Mouse (Mus musculus) brain, adult 2 months (tissue): ENCODE measurements around the gene Sun1.

ENCODE experiments used
- DNase-seq: peaks from one replicate; pipeline ENCODE4 v3.0.0; 2011; ENCODE audit warnings: low read depth, low spot score

The Sun1 gene

DNA sequence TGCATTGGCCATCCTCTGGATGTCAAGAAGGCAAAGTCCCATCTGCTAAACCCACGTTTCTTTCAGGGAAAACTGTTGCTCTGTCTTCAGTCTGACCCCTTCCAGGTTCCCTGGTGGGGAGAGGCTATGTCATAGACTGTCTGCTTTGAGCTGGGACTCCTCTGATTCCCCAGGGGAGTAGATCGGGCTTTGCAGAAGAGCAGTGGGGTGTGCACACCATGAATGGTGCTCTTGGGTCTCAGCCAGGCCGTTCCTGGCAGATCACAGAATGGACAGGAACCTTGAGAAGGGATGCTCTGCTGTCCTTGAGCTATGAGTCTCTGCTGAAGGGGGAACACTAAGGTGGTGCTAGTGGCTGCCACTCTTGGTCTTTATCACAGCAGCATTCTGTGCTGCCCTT is 48.4 kb downstream of the Sun1 start:
- DNase-seq, result no peak

DNA sequence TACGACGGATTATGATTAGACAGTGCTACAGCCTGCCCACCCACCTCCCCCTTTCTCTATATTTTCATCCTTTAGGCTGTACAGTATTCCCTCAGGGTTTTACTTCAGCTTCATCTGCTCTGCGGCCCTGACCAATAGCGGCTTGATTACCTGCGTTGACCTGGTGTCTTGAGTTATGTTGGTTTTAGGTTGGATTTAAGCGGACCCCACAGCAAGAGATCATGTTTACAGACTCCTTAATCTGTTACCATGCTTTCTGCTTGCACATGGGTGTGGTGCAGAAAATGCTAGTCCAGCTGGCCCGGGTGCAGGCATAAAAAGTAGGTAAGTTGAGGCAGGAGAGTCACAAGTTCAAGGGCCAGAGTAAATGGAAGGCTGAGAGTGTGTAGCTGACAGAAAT is 50.8 kb downstream of the Sun1 start:
- no peak for DNase-seq

DNA sequence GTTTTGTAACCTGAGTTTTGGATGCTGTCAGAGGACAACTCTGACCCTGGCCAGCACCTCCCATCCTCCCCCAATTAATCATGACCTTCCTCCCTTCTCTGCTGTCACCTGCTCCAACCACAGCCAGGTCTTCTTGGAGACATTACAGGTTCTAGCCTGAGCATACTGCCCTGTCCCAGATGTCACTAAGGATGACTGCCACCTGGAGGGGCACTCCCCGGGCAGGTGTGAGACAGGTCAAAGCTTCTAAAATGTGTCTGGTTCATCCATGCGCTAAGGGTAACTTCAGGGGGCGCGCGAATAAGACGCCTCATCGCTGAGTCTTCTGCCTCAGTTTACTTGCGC is 51.3 kb downstream of the Sun1 start:
- DNase-seq, result no peak

DNA sequence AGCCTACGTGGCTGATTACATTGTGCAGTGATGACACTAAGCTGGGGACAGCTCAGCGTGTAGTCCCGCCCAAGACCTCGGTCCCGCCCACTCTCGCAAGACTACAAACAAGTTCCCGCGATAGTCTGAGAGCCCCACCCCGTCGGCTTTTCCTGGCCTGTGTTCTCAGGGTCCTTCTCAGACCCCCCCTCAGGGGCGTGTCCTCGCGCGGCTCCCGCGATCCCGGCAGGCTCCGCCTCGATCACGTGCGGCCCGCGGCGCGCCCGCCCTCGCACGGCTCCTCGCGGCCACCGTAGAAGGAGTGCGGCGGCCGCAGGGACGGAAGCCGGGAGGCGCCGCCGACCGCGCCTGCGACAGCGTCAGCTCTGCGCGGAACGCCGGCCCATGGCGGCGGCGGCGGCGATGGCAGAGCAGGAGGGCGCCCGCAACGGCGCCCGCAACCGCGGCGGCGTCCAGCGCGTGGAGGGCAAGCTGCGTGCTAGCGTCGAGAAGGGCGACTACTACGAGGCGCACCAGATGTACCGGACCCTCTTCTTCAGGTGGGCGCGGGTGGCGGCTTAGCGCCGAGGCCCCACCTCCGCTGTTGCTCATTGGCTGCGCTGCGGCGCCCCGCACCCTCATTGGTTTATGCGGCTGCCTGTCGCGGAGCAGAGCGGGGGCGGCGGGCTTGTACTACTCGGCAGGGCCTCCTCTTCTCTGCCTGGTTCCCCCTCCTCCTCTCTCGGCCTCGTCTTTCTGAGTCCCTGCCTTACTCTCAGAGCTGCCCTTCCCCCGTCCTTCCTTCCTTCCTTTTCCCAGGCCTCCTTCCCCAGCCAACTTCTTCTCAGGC is 51.9 kb downstream of the Sun1 start, which contains the start of gene Get4:
TSS of gene Get4 (plus strand) at position 244 of the 829 bp plus-strand sequence.
- peak; percentile 99 for DNase-seq

DNA sequence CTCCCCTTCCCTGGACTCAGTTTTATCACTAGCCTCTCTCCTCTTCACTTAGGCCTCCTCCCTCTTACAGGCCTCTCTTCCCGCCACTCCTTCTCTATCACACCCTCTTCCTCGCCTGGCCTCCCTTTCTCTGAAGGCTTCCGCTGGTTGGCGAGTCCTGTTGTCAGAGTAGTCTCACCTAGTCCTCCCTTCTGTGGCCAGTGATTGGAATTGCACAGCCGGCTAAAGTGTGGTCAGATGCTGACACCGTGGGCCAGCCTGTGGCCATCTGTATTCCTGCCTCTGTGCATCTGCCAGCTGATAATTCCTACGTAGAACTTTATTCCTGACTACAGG is 52.4 kb downstream of the Sun1 start:
- no peak for DNase-seq

DNA sequence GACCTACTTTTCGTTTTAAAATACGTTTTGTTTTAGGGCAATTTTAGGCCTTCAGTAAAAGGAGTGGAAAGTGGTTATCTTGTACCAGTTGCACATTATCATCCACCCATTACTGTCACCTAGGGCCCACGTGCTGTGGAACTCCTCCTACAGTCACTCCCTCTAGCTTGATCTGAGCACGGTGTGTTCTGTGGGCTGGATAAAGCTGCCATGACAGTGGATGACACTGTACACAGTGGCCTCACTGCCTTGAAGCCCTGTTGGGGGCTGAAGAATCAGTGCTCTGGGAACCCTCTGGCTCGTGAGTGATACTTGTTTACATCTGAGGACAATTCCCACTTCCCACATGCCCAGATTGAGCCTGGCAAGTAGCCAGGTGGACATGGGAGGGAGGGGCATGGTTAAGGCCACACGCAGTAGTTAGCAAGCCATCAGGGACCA is 52.9 kb downstream of the Sun1 start:
- peak; percentile 66 for DNase-seq

DNA sequence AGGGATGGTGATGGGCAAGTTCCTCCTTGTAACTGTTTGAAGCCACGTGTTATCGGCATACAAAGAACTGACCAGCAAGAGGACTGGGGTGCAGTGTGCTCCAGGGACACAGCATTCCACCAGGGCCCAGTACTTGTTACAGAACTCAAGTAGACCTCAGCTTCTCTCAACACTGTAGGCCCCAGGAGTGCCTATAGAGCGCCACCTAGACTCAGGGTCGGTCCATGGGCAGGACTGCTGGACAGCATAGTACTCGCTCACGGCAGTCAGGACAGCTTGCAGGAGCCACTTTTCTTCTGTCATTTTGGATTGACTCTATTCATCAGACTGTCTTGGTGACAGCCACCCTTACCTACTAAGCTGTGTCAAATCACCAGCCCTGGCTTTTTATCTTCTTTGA is 54.5 kb downstream of the Sun1 start:
- no peak for DNase-seq

DNA sequence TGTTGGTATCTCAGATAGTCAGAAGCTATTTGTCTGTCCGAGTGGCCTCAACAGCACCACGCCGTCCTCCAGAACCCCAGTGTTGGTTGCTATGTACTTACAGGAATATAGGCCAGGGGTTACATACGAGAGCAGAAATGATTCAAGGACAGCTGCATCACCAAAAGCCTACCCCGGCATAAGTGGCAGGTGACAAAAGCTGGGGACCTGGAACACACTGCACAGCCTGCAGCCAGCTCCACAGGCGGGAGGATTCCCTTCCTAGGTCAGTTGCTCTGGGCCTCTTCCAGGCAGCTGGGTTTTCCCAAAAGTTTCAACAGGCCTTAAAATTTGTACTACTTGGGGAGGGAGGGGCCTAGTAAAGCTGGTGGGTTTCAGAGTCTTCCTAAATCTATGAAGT is 55.3 kb downstream of the Sun1 start:
- DNase-seq, result no peak

DNA sequence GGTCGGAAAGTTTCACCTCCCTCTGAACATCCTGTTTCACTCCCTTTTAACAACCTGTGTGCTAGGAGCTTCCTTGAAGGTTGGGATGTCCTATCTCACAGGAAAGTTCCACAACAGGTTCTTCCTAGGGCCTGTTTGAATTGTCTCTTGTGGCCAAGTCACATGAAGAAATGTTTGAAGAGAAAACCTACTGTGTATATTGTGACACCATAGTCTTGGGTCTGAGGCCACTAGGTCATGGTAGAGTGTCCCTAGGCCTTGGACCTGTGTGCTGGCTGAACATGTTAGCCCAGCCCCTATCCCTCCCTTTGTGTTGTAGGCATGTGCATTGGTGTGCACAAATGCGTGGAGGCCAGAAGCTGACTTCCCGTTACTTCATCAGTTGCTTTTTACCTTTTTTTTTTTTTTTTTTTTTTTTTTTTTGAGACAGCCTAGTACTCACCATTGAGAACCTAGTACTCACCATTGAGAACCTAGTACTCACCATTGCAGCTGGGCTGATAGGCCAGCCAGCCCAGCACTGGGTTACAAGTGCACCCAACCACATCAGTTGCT is 55.9 kb downstream of the Sun1 start:
- no peak for DNase-seq

DNA sequence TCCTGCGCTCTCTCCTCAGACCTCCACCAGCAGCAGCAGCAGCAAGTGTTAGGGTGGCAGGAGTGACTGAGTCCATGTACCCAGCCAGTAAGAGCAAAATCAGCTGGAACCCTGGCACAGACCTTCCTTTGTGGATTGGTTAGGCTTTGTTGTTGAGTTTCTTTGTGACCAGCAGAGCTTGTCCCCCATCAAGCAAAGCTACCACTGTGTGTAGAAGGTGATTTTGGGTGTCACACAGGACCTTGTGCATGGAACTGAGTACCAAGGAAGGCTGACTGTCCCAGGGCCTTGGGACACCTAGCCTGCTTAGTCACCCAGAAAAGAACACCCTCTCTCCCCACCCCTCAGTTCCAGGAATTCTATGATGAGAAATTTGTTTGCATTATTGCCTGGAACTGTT is 56.8 kb downstream of the Sun1 start:
- no peak for DNase-seq

DNA sequence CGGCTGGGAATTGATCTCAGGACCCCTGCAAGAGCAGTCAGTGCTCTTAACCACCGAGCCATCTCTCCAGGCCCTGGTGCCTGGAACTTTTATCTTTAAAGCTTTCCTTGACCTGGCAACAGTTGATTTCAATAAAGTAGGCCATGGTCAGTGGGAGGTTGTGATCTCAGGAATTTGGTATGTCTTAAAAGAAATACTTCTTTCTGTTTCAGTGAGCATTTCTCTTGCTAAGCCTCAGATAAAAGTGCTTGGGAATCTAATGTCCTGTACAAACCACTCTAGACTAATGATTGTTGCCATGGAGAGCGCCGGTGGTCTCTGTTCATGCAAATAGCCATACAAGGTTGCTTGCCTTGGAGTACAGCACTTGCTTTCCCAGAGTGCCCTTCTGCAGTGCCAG is 57.4 kb downstream of the Sun1 start:
- DNase-seq, result no peak

DNA sequence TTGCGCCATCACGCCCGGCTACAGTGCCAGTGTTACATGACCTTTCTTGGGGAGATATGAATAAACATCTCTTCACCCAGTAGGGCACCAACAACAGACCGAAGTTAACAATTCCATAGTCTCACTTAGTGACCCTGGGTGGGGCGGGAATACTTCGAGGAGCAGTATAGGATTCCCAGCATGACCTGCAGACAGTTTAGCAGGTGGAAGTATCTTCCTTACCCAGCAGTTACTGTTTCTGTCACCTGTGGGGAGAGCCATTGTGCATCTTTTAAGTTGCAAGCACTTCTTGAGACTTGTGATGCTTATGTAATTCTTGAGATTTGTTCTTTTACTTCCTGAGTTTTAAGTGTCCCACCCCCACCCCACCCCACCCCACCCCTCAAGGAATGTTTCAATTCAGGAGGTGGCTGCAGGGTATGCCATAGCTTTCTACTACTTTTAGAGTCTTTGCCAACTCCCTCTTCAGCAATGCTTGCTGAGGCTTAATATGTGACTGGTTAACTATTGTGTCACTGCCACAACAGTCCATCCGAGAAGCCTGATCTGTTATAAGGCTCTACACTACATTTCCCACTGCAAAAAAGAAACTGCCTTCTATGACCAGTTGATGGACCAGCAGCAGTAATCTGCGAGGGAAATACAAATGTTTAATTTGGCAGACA is 58.1 kb downstream of the Sun1 start:
- DNase-seq, result no peak

DNA sequence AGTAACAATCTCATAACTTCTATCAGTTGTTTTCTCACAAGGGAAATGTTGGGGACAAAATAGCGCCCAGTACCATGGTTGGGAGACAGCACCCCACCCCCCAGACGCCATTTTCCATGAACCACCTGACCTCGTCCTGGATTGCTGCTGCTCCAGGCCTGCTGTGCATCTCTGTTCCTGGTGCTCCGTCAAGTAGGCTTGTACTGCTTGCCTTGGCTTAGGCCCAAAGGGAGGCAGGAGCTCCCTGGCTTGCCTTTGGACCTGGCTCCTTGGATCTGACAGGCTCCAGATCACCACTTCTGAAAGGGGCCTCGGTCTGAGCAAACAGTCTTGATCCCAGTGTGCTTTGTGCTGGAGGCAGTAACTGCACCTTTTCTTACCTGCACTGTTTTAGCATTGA is 59.4 kb downstream of the Sun1 start:
- peak; percentile 58 for DNase-seq

DNA sequence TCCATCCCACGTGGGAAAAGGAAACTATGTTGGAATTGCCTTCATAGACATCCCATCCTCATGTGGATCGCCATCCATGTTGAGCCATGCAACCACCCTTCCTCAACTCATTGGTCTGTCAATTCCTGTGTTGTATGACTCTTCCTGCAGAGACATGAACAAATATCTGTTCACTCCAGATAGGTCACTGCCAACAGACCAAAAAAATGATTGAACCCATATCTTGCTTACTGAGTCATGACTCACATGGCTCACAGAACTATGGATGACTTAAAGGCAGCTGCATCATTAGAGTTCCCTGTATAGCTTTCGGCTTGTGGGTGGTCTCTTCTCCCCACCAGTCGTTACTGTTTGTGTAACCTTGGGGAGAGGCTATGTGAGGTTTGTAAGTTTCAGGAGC is 61.0 kb downstream of the Sun1 start:
- no peak for DNase-seq

DNA sequence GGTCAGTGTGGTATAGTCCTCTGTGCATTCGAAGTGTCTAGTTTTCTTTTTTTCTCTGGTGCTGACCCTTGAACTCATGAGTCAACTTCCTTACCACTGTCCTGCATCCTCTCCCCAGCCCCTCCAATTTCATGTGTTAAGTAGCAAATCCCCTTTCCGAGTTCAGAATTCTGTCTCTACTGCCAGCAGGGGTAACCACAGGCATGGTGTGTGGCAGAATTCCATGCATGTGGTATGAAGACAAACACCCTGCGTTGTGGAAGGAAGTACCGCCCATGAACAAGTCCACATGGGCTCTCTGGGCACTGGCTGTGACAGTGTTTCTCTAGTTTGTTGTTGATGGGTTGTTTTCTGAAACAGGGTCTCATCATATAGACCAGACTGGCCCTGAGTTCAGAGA is 67.2 kb downstream of the Sun1 start:
- no peak for DNase-seq

DNA sequence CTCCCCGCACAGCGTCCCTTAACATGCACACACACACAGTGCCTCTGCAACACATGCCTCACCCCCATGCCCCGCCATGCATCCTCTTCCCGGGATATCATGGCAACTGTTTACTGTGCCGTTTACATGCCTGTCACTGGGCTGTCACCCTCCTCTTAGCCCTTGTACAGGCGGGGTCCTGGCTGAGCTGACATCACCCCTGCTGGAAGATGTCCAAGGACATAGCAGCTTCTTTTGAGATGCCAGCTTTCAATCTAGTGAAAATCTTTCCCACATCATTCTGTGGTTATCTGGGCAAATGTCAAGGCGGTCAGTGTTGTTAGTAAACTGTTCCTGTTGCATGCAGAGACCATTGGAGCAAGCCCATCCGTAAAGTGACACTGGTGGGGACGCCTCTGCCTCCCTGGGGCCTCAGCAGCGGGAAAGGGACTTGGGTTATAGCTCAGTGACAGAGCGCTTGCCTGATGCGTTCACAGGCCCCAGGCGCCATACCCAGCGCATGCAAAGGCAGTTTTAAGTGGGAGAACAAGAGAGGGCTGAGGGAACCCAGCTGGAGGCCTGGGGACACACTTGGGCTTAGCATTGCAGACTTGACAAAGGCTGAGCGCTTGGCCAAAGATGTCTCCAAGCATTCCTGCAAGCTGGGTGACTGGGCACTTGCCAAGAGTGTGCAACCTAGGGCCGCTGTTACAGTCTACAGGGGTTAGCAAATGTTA is 70.5 kb downstream of the Sun1 start:
- peak; percentile 39 for DNase-seq

DNA sequence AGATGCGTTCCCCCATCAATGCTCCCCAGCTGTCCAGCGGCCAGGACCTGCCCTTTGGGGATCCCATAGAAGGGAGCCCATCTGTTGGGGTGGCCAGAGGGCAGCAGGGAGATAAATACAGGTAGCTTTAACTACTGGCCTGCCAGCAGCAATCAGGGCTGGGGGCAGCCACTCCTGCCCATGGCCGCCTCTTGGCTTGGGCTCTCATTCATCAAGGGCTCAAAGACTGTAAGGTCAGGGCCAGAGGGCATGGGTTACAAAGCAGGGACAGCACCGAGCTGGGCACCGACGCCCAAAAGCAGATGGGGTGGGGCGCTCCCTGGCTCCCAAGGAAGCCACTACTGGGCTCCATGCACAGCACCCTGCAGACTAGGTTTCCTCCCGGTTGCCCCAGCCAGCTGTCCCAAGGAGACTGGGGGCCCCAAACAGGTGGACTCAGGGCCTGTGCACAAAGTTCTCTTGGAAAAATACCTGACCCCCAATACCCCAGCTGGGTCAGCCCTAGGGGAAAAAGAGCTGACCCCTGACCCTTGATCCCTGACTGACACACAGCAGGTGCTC is 71.6 kb downstream of the Sun1 start:
- no peak for DNase-seq

DNA sequence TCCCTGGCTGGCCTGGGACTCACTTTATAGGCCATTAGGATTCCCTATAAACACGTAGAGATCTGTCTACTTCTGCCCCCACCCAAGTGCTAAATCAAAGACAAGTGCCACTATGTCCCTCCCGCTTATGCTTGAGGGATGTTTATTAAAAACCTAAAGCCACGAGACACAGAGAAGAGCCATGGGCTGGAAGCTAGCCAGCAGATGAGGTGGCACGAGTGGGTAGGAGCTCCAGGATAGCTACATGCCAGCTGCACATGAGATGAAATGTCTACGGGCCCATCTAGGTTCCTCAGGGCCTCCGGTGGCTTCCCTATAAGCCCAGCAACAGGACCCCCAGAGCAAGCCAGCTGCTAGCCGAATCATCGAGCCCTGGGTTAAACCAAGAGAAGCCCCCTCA is 76.8 kb downstream of the Sun1 start:
- DNase-seq, result peak; percentile 80

DNA sequence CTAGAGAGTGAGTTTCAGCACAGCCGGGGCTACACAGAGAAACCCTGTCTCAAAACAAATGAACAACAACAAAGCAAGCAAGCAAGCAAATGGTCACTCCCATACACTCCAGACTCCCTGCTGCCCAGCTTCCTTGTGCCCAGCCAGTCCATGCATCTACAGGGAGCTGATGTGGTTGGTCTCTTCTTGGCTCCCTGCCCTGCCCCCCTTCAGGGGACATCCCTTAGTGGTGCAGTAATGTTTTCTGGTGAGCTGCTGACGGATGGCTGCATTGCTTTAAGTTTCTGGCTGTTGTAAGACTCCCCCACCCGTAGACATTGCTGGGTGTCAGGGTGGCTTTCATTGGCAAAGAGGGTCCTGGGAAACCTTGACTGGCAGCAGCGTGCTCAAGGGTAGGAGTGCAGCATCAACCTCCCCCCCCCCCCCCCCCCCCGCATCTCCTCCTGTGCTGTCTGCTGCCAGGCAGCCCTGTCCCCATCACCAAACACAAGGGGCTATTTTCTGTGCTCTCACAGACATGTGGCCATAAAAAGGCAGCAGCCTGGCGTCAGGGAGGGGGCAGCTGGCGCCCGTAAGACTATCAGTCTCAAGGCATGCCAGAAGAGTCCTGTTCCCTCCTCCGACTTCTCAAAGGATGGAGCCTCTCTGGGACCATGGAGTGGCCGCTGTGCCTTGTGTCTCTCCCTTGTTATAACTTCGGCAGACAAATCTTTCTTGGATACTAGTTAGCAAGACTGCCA is 81.1 kb downstream of the Sun1 start:
- peak; percentile 72 for DNase-seq

DNA sequence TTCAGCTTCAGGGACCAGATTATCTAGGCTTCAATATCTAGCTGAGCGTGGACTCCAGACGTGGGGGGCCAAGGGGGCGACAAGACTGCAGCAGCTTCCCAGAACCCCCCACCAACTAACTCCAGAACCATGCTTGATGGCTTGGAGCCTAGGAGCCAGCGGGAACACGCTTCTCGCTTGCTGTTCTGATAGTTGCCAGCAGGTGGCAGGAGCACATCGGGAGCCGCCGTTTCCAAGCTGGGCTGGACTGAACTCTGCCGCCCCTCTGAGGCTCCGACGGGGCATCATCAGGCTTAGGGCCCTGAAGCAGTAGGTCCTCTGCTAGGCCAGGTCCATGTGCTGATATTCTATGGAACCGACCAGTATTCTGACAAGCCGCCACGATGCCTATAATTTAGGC is 81.8 kb downstream of the Sun1 start:
- DNase-seq, result peak; percentile 92

DNA sequence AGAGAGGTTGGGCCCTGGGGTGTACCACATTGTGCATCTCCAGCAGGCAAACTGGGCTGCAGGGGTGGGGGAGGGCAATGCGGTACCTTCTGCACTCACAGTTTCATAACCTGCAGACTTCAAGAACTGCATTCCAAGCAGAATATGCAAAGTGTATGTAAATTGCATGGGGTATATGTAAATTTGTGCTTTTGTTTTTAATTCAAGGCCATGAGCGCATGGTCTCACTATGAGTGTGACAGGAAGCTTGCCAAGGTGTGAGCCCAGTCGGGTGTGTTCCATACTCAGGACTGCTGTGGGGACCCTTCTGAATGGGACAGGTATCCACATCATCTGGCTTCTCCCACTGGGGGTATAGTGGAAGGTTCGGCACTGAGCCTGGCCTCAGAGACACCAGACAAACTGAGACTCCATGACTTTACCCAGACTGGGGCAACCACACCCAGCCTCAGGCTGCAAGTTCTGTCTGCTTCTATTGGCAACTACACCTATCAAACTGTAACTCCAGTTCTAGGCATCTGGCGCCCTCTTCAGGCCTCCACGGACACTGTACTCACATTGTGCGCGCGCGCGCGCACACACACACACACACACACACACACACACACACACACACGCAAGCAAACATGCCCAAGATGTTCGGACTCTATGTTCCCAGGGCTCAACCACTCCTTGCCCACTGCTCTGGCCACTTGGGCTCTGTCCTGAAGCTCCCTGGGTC is 83.2 kb downstream of the Sun1 start:
- peak; percentile 40 for DNase-seq
